Mouse (Mus musculus): ENCODE results near the gene Hs1bp3. TPM values are rescaled to one million over a fixed set of nuclear protein-coding genes. Genes with fewer than 3 reads are reported as not detected.

Gene Hs1bp3
- total RNA-seq, 1 experiment from 2014 or later = 12.4 TPM

DNA sequence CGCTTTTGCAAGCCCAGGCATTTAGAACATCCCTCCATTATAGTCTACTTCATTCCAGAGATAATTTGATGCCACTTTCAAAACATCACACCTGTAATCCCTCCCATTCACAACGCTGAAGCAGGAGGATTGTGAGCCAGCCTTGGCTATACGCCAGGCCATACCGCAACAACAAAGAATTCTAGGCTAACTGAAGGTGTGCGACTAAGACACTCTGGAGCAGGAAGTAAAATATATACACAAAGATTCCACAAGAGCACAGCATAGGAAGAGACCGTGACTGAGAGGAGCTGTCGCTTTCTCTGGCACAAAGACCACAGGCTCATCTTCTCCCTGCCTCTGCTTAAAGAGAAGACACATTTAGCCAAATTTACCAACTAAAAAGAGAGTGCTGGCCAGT is 49.2 kb downstream of the Hs1bp3 start:
- no peak for DNase-seq

DNA sequence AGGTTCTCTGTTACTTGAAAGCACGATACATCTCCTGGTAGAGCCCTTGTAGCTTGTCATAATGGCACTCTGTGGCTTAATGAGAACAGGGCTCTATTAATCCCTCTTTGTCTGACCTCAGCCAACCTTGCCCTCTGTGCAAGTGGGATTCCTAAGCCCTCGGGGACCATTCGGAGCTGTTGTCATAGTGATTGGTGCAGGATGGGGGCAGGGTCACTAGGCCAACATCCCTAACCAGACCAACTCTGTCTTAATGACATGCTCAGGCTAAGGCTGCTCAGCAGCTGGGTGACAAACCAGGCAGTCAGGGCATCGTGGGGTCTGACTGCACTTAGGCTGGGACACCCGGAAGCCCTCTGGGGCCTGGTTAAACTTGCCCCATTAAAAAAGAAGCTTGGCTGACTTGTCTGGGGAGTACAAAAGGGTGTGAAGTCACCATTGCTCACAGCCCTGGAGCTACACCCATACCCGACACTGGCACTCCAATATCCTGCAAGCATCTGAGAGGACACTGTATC is 51.1 kb downstream of the Hs1bp3 start:
- no peak for DNase-seq

DNA sequence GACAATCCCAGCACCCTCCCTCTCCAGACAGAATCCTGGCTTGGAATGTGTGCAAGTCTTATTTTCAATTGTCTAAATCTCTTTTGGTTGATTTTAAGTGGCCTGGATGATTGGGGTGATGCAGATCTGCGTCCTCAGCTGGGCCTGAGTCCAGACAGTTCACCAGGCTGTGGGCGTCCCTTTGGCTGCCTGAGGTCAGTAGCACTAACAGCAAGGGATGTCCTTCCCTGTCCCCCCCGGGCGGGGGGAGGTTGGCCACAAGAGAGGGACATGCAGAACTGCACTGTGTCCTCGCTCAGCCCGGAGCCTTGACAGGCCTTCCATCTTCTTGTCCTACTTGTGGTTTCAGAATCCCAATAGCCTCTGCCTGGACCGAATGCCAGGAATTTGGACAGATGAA is 52.1 kb downstream of the Hs1bp3 start:
- DNase-seq = peak; percentile 90

DNA sequence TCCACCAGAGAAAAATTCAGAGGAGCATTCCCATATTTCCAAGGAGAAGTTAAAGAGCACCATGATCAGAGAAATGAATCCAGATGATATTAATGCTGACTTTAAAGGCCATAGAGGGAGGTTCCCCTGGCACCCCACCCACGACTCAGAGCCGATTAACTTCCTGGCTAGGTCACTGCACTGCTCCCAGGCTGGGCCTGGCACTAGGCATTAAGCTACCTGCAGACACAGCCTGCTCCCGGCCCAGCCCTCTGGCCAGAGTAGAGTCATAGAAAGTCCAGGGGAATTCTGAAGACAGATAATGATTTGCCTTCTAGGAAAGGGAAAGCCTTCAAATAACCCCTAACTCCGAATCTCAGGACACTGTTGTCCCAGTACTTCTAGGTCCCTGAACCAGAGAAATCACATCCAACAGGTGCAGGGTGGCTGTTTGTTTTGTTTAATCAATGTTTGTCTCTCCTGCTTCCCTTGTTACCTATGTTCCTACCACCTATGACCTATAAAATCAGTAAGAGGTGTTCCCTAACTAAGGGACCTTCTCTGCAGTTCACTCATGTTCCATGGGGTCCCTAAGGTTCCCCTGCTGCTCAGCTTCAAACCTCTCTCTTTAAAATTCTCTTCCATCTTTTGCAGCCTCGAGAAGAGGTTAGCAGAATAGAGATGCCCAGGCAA is 52.8 kb downstream of the Hs1bp3 start:
- no peak for DNase-seq

DNA sequence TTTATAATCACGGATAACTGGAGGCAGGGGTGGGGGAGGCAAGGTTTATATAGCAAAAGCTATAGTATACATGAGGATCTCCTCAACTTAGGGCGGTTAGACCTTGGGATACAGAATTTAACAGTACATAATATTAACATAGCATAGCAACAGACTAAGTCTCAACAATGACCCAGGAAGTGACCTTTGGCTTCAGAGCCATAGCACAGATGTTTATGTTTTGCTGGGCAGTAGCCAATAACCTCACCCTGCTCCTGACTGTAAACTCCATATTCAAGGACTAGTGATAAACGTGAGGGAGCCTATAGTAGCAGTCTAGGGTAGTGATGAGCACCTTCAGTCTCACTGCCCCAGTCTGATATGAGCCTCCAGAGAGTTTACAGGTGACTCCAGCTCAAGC is 53.5 kb downstream of the Hs1bp3 start:
- no peak for DNase-seq

DNA sequence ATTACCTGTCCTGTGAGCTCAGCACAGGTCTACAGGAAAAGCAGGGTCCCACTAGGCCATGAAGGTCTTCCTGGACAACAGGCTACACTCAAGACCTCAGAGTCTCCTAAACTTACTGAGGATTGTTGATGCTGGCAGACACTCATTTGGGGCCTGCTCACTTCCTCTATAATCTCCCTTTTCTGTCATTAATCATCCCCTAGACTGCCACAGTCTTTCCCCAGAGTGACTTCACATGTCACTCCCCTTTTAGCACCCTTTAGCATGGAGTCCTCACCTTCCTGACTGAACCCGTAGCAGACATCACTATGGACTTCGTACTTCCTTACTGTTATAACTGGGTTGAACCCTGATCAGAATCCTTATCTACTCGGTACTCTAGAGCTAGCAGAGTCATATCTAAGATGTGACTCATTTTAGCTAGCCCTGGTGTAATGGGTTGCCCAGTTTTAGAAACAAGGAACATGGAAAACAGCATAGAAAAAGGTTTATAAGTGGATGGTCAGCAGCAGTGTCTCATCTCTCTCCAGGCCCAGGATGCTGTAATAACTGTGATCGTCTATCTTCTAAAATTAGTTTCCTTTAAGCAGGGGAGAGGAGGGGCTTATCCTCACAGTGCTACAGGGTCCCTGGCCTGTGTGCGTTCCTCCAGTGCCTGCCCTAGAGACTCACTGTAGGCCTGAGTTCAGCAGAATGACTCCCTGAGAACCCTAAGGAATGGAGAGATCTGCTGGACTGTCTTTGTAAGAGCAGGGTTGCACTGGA is 58.7 kb downstream of the Hs1bp3 start:
- DNase-seq = no peak

DNA sequence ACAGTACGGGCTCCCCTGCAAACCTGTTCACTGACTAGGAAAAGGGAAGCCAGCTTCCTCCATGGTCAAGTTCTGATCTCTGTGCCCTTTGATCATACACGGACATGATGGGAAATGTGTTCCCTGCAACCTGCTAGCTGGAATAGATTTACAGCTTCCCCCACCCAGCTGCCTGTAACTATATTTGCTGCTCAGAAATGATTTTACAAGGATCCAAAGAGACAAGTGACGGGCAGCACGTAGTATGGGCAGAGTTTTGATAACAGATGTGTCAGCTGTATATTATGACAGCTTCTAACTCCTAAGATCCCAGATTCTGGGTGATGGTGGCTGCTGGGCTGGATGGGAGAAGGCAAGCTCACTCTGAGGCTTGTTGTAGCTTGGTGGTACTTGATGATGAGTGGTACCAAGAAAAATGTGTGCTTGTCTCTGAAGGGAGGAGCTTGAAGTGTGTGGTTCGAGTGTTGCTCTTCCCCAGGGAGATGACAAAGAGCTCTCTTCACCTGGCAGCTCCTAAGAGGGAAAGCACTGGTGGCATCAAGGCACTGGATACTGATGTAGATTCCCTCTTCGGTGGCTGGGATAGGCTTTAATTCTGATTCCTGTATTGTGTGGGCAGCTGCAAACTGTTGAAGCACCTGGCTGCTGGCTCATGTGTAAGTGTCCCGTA is 59.4 kb downstream of the Hs1bp3 start:
- DNase-seq = no peak

DNA sequence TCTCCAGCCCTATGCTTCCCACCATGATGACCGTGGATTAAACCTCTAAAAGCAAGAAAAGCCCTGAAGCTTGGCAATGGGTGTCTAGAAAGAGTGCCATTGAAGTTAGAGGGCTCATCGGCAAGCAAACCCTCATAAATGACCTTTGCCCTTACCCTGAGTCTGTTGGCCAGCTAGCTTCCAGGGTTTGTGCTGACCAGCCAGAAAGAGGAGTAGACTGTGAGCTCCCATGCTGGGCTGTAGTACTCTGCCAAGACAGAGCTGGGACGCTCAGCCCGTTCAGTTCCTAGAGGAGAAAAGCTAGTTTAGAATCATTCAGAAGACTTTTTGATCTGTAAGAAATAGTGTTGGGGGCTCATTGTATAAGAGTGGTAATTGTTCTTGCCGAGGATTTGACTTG is 60.5 kb downstream of the Hs1bp3 start:
- no peak for DNase-seq

DNA sequence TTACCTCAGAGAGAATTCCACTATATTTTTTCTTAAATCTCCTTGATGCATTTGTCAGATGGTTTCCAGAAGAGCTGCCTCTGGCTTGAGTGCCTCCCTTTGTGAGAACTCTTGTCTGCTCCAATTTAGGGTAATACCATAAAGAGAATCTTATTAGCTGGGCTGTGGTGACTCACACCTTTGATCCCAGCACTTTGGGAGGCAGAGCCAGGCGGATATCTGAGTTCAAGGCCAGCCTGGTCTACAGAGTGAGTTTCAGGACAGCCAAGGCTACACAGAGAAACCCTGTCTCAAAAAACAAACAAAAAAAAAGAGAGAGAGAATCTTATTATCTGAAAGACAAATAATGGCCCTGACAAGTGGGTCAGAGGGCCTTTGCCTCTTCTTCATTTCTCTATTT is 63.9 kb downstream of the Hs1bp3 start:
- no peak for DNase-seq

DNA sequence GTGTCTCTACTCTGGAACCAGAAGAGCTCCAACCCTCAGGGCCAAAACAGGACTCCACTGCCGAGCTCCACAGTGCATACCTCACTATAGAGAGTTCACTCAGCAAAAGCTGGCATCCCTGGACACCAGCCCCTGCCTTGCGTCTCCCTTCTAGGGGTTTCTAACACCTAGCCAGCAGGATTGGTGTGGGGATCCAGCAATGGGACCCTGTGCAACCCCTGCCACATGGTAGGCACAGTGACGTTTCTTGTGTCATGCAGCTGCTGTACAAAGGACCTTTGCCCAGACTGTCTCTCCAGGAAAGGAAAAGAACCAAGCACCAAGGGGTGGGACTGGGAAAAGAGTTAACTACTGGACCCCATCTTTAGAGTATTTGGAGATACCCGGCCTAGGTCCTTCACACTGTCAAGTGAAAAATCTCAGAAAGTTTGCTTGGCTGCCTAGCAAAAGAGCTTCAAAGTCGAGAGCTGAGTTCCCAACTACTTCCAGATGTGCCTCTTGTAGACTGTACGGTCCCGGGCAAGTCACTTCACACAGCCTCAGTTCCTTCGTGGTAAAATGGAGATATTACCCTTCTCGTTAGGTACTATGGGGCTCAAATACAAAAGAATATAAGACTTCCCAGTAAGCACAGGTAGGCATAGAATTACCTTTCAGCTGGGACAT is 64.9 kb downstream of the Hs1bp3 start:
- no peak for DNase-seq

DNA sequence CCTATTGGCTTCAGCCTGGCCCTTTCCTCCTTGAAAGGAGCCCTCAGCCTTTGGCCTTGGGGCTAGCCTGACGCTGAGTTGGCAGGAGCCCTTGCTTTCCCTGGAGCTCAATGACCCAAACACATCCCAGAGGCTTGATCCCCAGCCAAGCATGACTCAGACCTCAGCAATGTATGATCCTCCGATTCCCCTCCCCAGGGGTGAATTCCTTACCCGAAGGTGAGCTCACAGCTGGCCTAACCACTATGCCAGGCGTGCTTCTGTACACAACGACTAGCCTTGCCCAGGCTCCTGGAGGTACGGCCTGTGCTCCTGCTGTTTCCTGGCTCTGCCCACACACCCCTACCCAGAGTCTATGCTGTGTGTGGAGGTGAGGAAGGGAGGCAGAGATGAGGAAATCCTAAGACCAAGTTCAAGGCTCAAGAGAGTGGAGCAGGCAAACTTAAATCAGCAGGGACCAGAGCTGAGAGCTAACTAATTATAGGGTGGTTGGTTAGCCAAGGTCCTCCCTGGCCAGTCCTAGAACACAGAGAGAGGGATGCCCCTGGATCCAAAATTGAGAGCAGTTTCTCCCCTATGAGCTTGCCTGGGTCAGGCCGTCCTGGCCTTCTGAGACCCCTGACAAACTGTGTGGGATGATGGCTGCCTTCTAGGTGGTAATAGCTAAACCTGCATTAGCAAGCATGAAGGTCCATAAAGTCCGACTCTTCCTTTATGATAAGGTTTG is 66.7 kb downstream of the Hs1bp3 start:
- peak; percentile 94 for DNase-seq

DNA sequence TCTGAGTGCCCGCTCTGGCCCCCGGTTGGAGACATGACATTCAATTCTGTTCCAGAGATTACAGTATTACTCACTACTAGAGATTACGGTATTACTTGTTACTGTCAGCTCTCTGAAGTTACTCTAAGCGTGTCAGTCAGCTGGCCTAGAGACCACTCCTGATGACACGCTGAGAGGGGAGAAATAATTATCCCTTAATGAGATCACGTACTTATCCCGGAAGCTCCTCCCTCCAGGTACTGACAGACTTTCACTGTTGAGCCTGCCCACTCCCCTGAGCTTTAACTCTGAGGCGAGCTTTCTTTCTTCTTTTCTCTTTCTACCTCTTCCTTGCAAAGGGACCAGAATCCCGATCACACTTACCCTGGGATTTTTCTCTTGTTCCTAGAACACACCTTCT is 67.7 kb downstream of the Hs1bp3 start:
- no peak for DNase-seq

DNA sequence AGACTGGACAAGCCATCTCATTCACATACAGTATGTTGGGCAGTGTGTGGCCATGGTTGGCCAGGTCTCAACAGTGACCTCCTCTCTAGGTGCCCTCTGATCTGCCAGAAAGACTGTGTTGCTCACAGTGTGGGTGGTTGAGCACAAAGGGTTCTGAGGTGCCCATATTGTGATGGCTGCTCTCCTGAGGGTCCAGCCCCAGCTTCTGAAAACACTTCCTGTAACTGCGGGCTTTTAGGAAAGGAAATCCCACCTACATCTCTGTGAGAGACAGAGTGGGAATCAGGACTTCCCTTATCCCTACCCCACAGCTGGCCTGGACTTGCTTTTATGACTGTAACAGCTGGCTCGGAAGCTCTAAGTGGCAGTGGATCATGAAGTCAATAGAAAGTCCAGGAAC is 68.7 kb downstream of the Hs1bp3 start:
- DNase-seq = no peak

DNA sequence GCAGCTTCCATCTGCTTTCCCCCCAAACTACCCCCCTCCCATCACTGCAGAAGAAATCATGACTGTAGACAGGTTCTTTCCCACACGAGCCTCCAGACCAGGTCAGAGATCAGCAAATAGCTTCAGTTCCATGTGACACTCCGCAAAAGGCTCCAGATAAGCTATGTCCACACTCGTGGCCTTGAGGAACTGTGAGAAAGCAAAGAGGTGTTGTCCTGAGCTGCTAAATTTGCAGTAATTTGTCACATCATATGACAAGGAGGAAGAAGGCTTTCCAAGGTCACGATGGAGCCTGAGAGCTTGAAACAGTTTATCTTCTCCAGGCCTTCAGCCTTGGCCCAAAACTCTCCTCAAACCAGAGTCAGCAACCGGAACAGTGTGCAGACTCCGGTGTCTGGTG is 70.6 kb downstream of the Hs1bp3 start:
- no peak for DNase-seq

DNA sequence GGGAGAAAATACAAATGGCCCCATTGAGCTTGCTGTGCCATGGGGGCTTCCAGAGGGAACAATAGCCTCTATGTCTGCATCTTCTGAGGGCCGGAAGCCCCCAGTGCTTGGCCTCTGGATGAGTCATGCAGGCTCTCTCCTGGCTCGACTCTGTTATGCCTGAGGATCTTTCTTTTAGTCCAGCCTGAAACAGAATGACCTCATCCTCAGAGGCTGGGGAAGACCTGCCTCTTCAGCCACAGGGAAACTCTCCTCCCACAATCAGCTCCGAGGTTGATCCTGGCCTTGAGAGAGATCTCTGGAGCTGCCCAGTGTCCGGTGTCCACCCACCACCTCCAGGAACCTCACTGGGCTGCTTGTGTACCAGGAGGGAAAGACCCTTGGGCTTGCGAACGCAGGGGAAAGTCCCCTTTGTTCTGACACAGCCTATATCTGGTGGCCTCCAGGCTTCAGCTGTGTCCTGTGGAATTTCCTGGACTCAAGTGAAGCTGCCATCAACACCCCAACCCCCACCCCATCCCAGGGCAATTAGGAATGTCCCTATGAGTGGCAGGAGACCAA is 73.3 kb downstream of the Hs1bp3 start:
- DNase-seq = peak; percentile 73

DNA sequence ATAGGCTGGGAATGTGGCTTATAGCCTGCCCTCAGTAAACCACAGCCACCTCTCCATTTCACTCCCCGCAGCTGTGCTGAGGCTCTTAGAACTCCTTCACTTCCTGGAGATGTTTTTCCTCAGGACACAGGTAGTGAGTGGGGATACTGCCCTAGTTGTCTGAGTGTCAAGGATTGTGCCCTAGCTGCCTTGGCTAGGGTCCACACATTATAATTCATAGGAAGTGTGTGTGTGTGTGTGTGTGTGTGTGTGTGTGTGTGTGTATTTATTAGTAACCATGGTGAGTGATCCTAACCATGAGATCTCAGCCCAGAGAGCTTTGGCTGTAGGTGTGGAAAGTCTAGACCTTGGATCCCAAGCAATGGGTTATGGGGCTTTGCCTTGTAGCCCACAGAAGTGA is 74.0 kb downstream of the Hs1bp3 start:
- no peak for DNase-seq

DNA sequence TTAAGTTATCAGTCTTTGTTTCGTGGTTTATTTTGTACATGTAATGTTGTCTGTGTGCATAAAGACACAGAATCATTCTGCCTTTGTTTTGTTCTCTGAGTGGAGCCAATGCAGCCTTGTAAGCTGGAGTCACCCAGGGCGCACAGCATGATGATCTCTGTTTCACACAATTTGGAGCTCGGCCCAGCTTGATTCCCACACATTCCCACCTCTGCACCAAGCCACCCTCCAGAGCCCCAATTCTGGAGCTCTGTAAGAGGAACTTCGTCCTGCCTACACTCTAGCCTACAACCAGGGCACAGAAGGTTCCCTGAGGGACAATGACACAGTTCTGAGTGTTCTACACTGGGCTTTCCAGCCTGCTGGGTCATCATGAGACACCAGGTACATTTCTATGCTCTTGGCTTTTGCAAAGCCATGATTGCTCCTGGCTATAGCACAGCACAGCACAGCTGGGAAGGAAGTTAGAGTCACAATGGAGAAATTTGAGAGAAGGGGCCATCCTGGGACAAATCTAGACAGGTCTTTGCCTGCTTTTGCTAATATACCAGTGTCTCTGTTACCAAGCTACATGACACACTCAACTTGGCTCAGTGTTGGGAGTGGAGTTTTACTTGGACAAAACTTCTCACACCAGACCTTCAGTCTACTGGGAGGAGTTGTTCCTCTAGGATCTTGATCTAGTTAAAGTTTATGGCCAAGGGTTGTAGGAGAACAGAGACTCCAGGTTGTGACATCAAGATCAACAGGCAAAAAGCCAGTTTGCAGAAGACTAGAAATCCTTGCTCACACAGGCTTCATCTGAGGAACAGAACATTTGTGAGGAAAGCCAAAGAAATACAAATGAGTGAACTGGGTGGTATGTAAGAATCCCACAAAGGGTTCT is 75.5 kb downstream of the Hs1bp3 start:
- no peak for DNase-seq

DNA sequence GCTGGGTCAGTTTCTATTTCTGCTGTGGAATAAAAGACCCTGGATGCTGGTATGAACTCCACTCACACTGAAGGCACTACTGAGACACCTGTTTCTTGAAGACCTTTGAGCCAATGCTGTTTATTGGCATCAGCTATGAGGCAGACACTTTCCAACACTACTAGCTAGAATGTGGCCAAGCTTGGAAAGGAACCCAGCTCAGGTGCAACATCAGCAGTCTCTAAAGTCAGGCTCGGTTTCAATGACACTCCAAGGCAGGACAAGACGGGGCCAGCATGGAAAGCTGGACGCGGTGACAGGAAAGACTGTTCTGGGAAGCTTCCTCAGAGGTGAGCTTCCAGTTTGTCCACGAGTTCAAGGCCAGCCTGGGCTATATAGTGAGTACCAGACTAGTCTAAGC is 80.0 kb downstream of the Hs1bp3 start:
- no peak for DNase-seq
